Mouse (Mus musculus): ENCODE measurements around the gene Mrpl11. TPM values are rescaled to one million over a fixed set of nuclear protein-coding genes. Genes with fewer than 3 reads are reported as not detected.
"Not testable (repeated sequence)": the region's sequence is repeated elsewhere in the genome, so short reads cannot be mapped to it uniquely, and the experiment has no call there.

Mrpl11 gene
- total RNA-seq, 2 experiments from 2014 or later: 15.9 to 29.1 TPM

DNA sequence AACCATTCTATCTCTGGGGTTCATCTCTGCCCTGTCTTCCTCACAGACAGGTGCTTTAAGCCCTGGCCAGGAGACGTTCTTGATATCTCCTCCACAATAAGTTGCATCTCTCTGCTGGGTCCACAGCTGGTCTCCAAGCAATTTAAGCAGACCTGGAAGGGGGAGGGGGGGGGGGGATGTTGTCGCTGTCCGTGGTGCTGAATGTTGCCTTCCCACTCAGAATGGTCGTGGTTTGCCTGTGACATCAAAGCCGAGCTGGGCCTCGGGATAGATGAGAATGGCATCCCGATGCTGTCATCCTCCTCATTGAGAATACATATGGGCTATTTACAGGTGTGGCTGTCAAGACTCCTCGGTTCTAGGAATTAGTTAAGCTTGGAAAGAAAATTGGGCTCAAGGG lies 30.4 kb downstream of the Mrpl11 start:
- no peak for ATAC-seq (ENCODE audit: poor library complexity, severe bottlenecking)

DNA sequence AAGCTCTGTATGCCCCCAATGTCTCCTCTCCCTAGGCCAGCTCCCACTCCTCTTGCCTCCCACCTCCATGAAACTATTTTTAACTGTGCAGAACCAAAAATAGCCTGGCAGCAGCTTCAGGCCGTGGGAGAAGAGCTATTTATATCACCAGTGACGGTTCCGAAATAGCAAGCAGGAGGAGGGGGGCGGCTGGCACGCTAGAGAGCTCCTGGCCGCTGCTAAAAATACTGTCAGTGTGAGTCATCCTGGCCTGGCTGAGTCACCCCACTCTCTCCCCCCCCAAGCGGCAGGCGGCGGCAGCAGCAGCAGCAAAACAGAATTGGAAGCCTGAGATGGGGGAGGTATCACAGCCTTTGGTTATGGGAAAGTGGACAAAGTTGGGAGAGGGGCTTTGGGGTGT lies 31.0 kb downstream of the Mrpl11 start:
- no peak for ATAC-seq (ENCODE audit: poor library complexity, severe bottlenecking)

DNA sequence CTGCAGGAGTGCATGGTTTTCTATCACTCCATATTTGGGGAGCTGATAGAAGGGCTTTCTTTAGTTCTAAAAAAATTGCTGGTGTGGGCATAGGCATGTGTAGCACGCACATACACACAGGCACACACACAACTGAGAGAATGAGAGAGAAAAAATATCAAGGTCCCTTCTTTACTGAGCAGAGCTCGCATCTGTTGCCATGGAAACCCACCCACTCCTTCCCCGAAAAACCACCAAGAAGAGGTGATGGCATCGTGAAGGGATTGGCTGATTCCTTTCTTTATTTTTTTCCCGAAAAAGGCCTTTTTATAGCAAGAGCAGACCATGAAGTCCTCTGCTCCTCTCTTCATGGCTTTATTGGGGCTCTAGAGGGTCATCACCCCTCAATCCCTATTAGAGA lies 32.1 kb downstream of the Mrpl11 start:
- ATAC-seq (ENCODE audit: poor library complexity, severe bottlenecking): no peak

DNA sequence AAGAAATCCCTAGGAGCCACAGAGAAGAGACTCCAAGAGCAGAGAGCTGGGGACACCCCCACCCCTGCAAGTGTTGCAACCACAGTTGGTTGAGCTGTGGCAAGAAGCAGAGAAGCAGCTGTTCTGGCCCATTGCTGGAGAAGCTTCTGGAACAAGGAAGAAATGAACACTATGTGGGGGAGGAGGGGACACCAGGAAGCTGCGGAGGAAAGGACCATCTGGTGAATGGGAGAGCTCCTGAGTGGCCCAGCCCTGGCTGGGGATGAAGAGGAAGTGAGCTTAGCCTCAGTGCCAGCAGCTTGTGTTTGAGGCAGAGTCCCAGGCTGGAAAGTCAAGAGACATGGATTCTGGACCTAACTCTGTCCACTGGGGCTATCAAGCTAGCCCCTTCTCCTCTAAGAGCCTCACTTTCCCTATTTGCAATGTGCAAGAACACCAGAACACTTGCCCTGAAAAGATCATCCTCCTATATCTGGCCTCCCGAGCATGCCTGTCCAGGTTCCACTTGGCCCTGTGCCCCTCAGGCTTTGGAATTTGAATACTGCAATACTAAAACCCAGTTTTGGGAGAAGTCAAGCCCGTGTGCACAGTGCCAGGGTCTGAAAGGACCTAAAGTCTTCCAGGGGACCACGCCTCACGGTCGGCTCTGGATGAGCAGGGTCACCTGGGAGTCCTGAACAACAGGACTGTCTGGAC lies 37.6 kb downstream of the Mrpl11 start:
- ATAC-seq (ENCODE audit: poor library complexity, severe bottlenecking): no peak

DNA sequence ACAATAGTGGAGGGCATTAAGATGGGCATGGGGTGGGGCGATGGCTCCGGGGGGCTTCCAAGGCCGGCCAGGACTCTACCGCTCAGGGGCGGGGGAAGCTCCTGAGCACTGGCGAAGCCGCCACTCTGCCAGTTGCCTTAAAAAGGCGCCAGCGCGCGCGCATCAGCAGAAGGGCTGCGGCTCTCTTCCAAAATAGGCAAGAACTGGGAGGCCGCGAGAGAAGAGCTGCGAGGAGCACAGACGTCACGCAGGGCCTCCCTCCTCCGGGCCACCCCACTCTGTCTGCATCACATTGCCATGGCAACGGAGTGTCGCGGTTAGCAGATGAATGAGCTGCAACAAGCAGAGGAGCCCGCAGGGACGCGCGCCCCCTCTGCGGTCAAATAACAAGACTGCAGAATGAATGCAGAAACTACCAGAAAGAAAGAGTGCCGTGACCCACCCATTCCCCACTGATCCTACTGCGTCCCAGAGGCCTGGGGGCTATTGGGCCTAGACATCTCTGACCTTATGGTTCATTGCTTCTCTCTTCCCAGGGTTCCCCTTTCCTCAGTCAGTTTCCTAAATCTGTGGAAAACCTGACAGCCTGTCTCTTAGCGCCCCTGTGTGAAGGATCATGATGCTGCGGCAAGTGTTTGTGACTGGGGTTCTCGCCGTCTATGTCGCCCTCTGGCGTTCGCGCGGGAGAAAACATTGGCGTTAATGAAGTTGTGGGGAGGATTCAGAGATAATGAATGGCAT lies 39.9 kb downstream of the Mrpl11 start:
- peak; percentile 60; the same call in 1 of the 2 replicates for ATAC-seq (ENCODE audit: poor library complexity, severe bottlenecking)

DNA sequence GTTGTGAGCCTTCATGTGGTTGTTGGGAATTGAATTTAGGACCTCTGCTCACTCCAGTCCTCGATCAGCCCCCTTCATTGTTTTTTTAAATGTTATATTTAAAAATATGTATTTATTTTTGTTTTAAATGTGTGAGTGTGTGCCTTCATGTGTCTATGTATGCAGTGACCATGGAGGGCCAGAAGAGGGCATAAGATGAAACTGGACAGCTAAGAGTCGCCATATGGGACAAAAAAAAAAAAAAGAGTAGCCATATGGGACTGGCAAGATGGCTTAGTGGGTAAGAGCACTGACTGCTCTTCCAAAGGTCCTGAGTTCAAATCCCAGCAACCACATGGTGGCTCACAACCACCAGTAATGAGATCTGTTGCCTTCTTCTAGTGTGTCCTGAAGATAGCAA lies 41.7 kb downstream of the Mrpl11 start:
- not testable (repeated sequence) for ATAC-seq (ENCODE audit: poor library complexity, severe bottlenecking)

DNA sequence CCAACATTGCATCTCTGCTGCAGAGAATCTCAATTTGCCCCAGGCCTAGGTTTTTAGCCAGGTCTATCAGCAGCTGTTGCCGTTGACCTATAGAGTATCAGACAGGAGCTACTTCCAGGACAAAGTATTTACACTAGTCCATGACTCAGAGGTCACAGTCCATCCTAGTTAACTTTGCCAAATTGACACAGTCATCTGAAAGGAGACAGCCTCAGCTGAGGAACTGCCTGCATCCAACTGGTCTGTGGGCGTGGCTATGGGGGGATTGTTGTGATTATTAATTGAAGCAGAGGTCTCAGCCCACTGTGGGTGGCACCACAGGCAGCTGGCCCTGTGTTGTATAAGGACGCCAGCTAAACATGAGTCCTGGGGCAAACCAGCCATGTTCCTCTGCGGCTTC lies 43.0 kb downstream of the Mrpl11 start:
- ATAC-seq (ENCODE audit: poor library complexity, severe bottlenecking): no peak

DNA sequence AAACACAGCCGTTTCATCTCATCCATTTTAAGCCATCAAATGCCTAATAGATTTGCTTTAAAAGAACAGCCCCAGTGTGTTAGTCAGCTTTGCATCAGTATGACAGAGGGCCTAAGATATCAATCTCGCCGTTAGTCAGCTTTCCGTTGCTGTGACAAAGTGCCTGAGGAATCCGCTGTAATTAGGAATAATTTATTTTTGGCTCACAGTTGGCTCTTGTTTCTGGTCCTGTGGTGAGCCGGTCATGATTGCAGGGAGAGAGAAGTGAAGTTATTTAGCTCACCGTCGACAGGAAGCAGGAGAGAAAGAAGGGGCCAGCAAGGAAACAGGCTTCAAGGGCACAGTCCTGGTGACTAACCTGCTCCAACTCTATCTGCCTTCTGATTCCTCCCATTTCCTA lies 51.2 kb downstream of the Mrpl11 start:
- no peak for ATAC-seq (ENCODE audit: poor library complexity, severe bottlenecking)

DNA sequence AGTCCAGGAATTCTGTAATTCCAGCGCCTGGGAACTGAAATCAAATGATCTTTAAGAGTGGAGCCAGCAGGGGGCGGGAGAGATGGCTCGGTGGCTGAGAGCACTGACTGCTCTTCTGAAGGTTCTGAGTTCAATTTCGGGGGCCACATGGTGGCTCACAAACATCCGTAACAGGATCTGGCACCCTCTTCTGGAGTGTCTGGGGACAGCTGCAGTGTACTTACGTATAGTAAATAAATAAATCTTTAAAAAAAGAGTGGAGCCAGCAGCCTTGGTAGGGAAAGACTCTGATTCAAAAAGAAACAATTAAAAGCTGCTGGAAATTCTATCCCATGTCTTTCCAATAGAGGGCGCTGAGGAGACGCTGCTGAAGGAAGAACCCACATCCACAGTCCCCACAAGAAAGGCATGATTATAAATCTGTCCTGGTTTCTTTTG lies 53.0 kb downstream of the Mrpl11 start:
- no peak for ATAC-seq (ENCODE audit: poor library complexity, severe bottlenecking)

DNA sequence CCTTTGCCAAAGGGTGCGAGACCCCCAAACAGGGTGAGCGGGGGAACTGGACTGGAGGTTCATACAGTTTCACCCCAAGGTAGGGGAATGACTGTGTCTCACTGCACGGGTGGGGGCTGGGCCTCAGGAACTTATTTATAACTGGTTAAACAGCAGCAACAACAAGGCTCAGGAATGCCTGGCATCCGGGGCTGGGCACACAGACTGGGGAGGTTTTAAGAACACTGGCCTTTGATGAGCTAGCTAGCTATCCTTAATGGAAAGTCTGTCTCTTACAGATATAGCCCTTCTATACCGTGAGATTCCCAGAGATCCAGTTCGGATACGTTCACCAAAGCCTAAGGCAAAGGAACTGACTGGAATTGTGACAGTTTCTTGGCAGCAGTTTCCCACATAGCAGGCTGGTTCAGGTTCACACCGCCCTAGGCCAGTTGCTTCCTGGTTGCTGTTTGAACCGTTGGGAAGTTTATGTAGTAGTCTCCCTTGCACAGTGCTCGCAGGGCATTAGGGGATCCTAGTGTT lies 54.3 kb downstream of the Mrpl11 start:
- ATAC-seq (ENCODE audit: poor library complexity, severe bottlenecking): no peak

Other genes with a start within 250 kb of the Mrpl11 start
- gene Rbm4b, start 205.7 kb upstream of the Mrpl11 start, total RNA-seq (2015): 13.3 and 14.9 TPM in 2 replicates
- gene Rbm4b, start 205.7 kb upstream of the Mrpl11 start, total RNA-seq (2017): 10.8 and 14.2 TPM in 2 replicates
- 22.5 and 30.0 TPM in 2 replicates for gene Rbm4, start 168.2 kb upstream of the Mrpl11 start, total RNA-seq (2015)
- gene Rbm4, start 168.2 kb upstream of the Mrpl11 start, total RNA-seq (2017): 45.2 and 51.7 TPM in 2 replicates
- gene Gm21992, start 150.5 kb upstream of the Mrpl11 start, total RNA-seq (2015): 13.2 and 22.5 TPM in 2 replicates
- gene Gm21992, start 150.5 kb upstream of the Mrpl11 start, total RNA-seq (2017): 34.1 and 52.3 TPM in 2 replicates
- gene Rbm14, start 150.5 kb upstream of the Mrpl11 start, total RNA-seq (2015): 25.3 and 30.6 TPM in 2 replicates
- 13.1 and 13.8 TPM in 2 replicates for gene Rbm14, start 150.5 kb upstream of the Mrpl11 start, total RNA-seq (2017)
- gene Ccs, start 122.8 kb upstream of the Mrpl11 start, total RNA-seq (2015): 20.0 and 22.0 TPM in 2 replicates
- gene Ccs, start 122.8 kb upstream of the Mrpl11 start, total RNA-seq (2017): 24.1 and 26.6 TPM in 2 replicates
- gene Ccdc87, start 122.8 kb upstream of the Mrpl11 start, total RNA-seq (2015): not detected in 2 replicates
- gene Ccdc87, start 122.8 kb upstream of the Mrpl11 start, total RNA-seq (2017): not detected in 2 replicates
- gene Ctsf, start 107.0 kb upstream of the Mrpl11 start, total RNA-seq (2015): 0.09 TPM in 1 of 2 replicates, not detected in the other
- gene Ctsf, start 107.0 kb upstream of the Mrpl11 start, total RNA-seq (2017): 0.08 and 0.44 TPM in 2 replicates
- 0.14 and 0.25 TPM in 2 replicates for gene Actn3, start 84.2 kb upstream of the Mrpl11 start, total RNA-seq (2015)
- 0.07 and 0.53 TPM in 2 replicates for gene Actn3, start 84.2 kb upstream of the Mrpl11 start, total RNA-seq (2017)
- gene Zdhhc24, start 83.5 kb upstream of the Mrpl11 start, total RNA-seq (2015): 5.3 and 5.8 TPM in 2 replicates
- gene Zdhhc24, start 83.5 kb upstream of the Mrpl11 start, total RNA-seq (2017): 7.1 and 7.6 TPM in 2 replicates
- gene Bbs1, start 55.5 kb upstream of the Mrpl11 start, total RNA-seq (2015): 0.07 TPM in 1 of 2 replicates, not detected in the other
- gene Bbs1, start 55.5 kb upstream of the Mrpl11 start, total RNA-seq (2017): 0.08 and 0.37 TPM in 2 replicates
- 21.2 and 21.7 TPM in 2 replicates for gene Dpp3, start 33.9 kb upstream of the Mrpl11 start, total RNA-seq (2015)
- 36.1 and 44.4 TPM in 2 replicates for gene Dpp3, start 33.9 kb upstream of the Mrpl11 start, total RNA-seq (2017)
- 0.49 TPM in 1 of 2 replicates, not detected in the other for gene Peli3, start 19.0 kb upstream of the Mrpl11 start, total RNA-seq (2015)
- gene Peli3, start 19.0 kb upstream of the Mrpl11 start, total RNA-seq (2017): 0.51 and 0.85 TPM in 2 replicates
- not detected in 2 replicates for gene Npas4, start 28.2 kb downstream of the Mrpl11 start, total RNA-seq (2015)
- gene Npas4, start 28.2 kb downstream of the Mrpl11 start, total RNA-seq (2017): not detected in 2 replicates
- 0.31 and 1.0 TPM in 2 replicates for gene Slc29a2, start 61.7 kb downstream of the Mrpl11 start, total RNA-seq (2015)
- gene Slc29a2, start 61.7 kb downstream of the Mrpl11 start, total RNA-seq (2017): 0.18 and 3.4 TPM in 2 replicates
- not detected in 2 replicates for gene B4gat1, start 76.7 kb downstream of the Mrpl11 start, total RNA-seq (2015)
- 0.62 and 2.2 TPM in 2 replicates for gene B4gat1, start 76.7 kb downstream of the Mrpl11 start, total RNA-seq (2017)
- gene AC124502.3, start 76.7 kb downstream of the Mrpl11 start, total RNA-seq (2015): 7.0 and 7.2 TPM in 2 replicates
- 3.5 and 4.6 TPM in 2 replicates for gene AC124502.3, start 76.7 kb downstream of the Mrpl11 start, total RNA-seq (2017)
- 16.5 and 22.4 TPM in 2 replicates for gene Brms1, start 79.2 kb downstream of the Mrpl11 start, total RNA-seq (2015)
- gene Brms1, start 79.2 kb downstream of the Mrpl11 start, total RNA-seq (2017): 28.5 and 30.4 TPM in 2 replicates
- 0.30 and 0.65 TPM in 2 replicates for gene Rin1, start 88.3 kb downstream of the Mrpl11 start, total RNA-seq (2015)
- gene Rin1, start 88.3 kb downstream of the Mrpl11 start, total RNA-seq (2017): 0.15 and 0.98 TPM in 2 replicates
- gene Cd248, start 105.9 kb downstream of the Mrpl11 start, total RNA-seq (2015): 0.13 TPM in 1 of 2 replicates, not detected in the other
- not detected in 2 replicates for gene Cd248, start 105.9 kb downstream of the Mrpl11 start, total RNA-seq (2017)
- not detected in 2 replicates for gene Tmem151a, start 123.4 kb downstream of the Mrpl11 start, total RNA-seq (2015)
- gene Tmem151a, start 123.4 kb downstream of the Mrpl11 start, total RNA-seq (2017): not detected in 2 replicates
- gene Yif1a, start 126.4 kb downstream of the Mrpl11 start, total RNA-seq (2015): 30.6 and 33.4 TPM in 2 replicates
- 8.5 and 14.1 TPM in 2 replicates for gene Yif1a, start 126.4 kb downstream of the Mrpl11 start, total RNA-seq (2017)
- not detected in 2 replicates for gene Cnih2, start 136.4 kb downstream of the Mrpl11 start, total RNA-seq (2015)
- gene Cnih2, start 136.4 kb downstream of the Mrpl11 start, total RNA-seq (2017): not detected in 2 replicates
- 67.7 and 77.3 TPM in 2 replicates for gene Rab1b, start 144.9 kb downstream of the Mrpl11 start, total RNA-seq (2015)
- gene Rab1b, start 144.9 kb downstream of the Mrpl11 start, total RNA-seq (2017): 120 and 127 TPM in 2 replicates
- 2.1 and 3.2 TPM in 2 replicates for gene Klc2, start 156.4 kb downstream of the Mrpl11 start, total RNA-seq (2015)
- gene Klc2, start 156.4 kb downstream of the Mrpl11 start, total RNA-seq (2017): 2.1 and 4.6 TPM in 2 replicates